ENCODE assay signal across 21 mouse cellular contexts in genomic region chr2:93909716-93910115, GRCm38 (mm10). TPM values are rescaled to one million over a fixed set of nuclear protein-coding genes. Genes with fewer than 3 reads are reported as not detected.
DNase-seq lines count a peak whose midpoint lies in the region; ATAC-seq and TF ChIP-seq lines count a peak whose summit lies in the region.
"Had no signal": no experiment of that assay in that cellular context is flagged by ENCODE, and none has a peak within 500 bp of the region (broad histone marks: within the 10 kb centered on the region; RNA-seq: fewer than 3 reads in every experiment).

No protein-coding gene starts in this region.

- H3K9me3 ChIP-seq in forebrain, embryonic 16.5 days (ENCODE audit: control insufficient read depth, low read length): no peaks in the 10 kb centered on the region
- H3K9me3 ChIP-seq in forebrain, embryonic 13.5 days (replicated peaks): no peaks in the 10 kb centered on the region
- H3K9me3 ChIP-seq: forebrain, embryonic 15.5 days; hindbrain, embryonic 15.5 days; limb, embryonic 10.5 days; liver, embryonic 12.5 days had no signal

- TF ChIP-seq POLR2A in kidney, adult 2 months (IDR thresholded peaks at IDR 0.05; ENCODE audit: low read depth, low read length): no peak
- TF ChIP-seq POLR2A in cortical plate, adult 2 months (IDR thresholded peaks at IDR 0.05; ENCODE audit: extremely low read depth, insufficient read depth, low read length): no peak

- no peaks in the 10 kb centered on the region for H3K36me3 ChIP-seq in forebrain, embryonic 16.5 days (ENCODE audit: control insufficient read depth, insufficient read depth)
- no peaks in the 10 kb centered on the region for H3K36me3 ChIP-seq in forebrain, embryonic 13.5 days (ENCODE audit: poor library complexity, severe bottlenecking)
- no peaks in the 10 kb centered on the region for H3K36me3 ChIP-seq in kidney, adult 2 months (ENCODE audit: control insufficient read depth, insufficient read depth, low read length)
- H3K36me3 ChIP-seq: forebrain, embryonic 15.5 days; hindbrain, embryonic 15.5 days; limb, embryonic 10.5 days; liver, embryonic 12.5 days had no signal

- TF ChIP-seq CTCF in kidney, adult 2 months (conservative IDR thresholded peaks at IDR 0.05; ENCODE audit: insufficient read depth, insufficient read length, low read depth, low read length): no peak
- no peak for TF ChIP-seq CTCF in cortical plate, adult 2 months (IDR thresholded peaks at IDR 0.05; ENCODE audit: extremely low read depth, insufficient read depth, low read length)

- DNase-seq in kidney, adult 2 months: peak; percentile 14
- no peak for DNase-seq in kidney, adult 8-10 months
- DNase-seq in skeletal muscle tissue, adult 2 months (ENCODE audit: low read depth, low spot score): peak; percentile 24
- no peak for DNase-seq in thymus, postnatal 14 days
- DNase-seq: cerebellum, adult 11 months; gastrocnemius, postnatal 36 days; heart, postnatal 10 days; kidney, adult 11 months; kidney, postnatal 4 days; layer of hippocampus, postnatal 36 days; midbrain, embryonic 14.5 days; thymus, postnatal 4 days had no signal

- 48% methylated on average over 5 of the region's 5 CpGs for WGBS in forebrain, embryonic 16.5 days
- 61% methylated on average over 5 of the region's 5 CpGs for WGBS in forebrain, embryonic 13.5 days
- 47% methylated on average over 5 of the region's 5 CpGs for WGBS in kidney, adult 2 months

- ATAC-seq in forebrain, embryonic 16.5 days: peak; percentile 21; the same call in 1 of the 2 replicates
- ATAC-seq in forebrain, embryonic 13.5 days: no peak
- ATAC-seq: forebrain, embryonic 15.5 days; liver, embryonic 12.5 days had no signal

- H3K4me3 ChIP-seq in forebrain, embryonic 16.5 days (replicated peaks; ENCODE audit: low read length): no peak overlapping the region
- H3K4me3 ChIP-seq in forebrain, embryonic 13.5 days: no peak overlapping the region
- H3K4me3 ChIP-seq in kidney, adult 2 months (ENCODE audit: insufficient read depth, low read depth, low read length): no peak overlapping the region
- H3K4me3 ChIP-seq in cortical plate, adult 2 months (ENCODE audit: insufficient read depth, low read length): no peak overlapping the region
- H3K4me3 ChIP-seq: forebrain, embryonic 15.5 days; hindbrain, embryonic 15.5 days; limb, embryonic 10.5 days; liver, embryonic 12.5 days had no signal

- H3K4me1 ChIP-seq in forebrain, embryonic 16.5 days (replicated peaks; ENCODE audit: control insufficient read depth, insufficient read depth, low read length): peaks cover 18% of the 10 kb centered on the region
- peaks cover 25% of the 10 kb centered on the region for H3K4me1 ChIP-seq in forebrain, embryonic 13.5 days
- H3K4me1 ChIP-seq in kidney, adult 2 months (ENCODE audit: control insufficient read depth, insufficient read depth, low read length): no peaks in the 10 kb centered on the region
- H3K4me1 ChIP-seq in cortical plate, adult 2 months (ENCODE audit: control insufficient read depth, insufficient read depth, low read length): peaks cover 7% of the 10 kb centered on the region; the same call in 1 of the 2 replicates
- H3K4me1 ChIP-seq: liver, embryonic 12.5 days had no signal

- H3K9ac ChIP-seq in forebrain, embryonic 16.5 days (replicated peaks; ENCODE audit: low read depth, low read length): no peak overlapping the region
- H3K9ac ChIP-seq in forebrain, embryonic 13.5 days: no peak overlapping the region
- H3K9ac ChIP-seq: forebrain, embryonic 15.5 days; hindbrain, embryonic 15.5 days; liver, embryonic 12.5 days had no signal

- no peaks in the 10 kb centered on the region for H3K27me3 ChIP-seq in forebrain, embryonic 16.5 days (replicated peaks; ENCODE audit: control insufficient read depth, insufficient read depth, low read length)
- H3K27me3 ChIP-seq in forebrain, embryonic 13.5 days: no peaks in the 10 kb centered on the region
- H3K27me3 ChIP-seq in kidney, adult 2 months (replicated peaks; ENCODE audit: control insufficient read depth, insufficient read depth, low read length): no peaks in the 10 kb centered on the region
- H3K27me3 ChIP-seq: forebrain, embryonic 15.5 days; hindbrain, embryonic 15.5 days had no signal

- no peak overlapping the region for H3K4me2 ChIP-seq in forebrain, embryonic 16.5 days (ENCODE audit: low read length)
- H3K4me2 ChIP-seq in forebrain, embryonic 13.5 days: no peak overlapping the region
- H3K4me2 ChIP-seq: forebrain, embryonic 15.5 days; hindbrain, embryonic 15.5 days; liver, embryonic 12.5 days had no signal

- no peak overlapping the region for H3K27ac ChIP-seq in forebrain, embryonic 16.5 days (ENCODE audit: low read length)
- H3K27ac ChIP-seq in forebrain, embryonic 13.5 days: no peak overlapping the region
- H3K27ac ChIP-seq in kidney, adult 2 months (ENCODE audit: insufficient read depth, low read depth, low read length): no peak overlapping the region
- 0 out of 2 replicates have a peak overlapping the region, but pooled peaks have one; percentile 5 for H3K27ac ChIP-seq in cortical plate, adult 2 months (ENCODE audit: insufficient read depth, low read length)
- H3K27ac ChIP-seq: forebrain, embryonic 15.5 days; hindbrain, embryonic 15.5 days; limb, embryonic 10.5 days; liver, embryonic 12.5 days had no signal

RNA-seq across cellular contexts. Expression of gene Accsl, which starts 40.8 kb away (rescaled TPM):
- polyA plus RNA-seq in forebrain, embryonic 16.5 days (2015; fragmentation: Nextera tagmentation; extraction: Ambion mirVana): 0.63 and 0.73 TPM in 2 replicates
- polyA plus RNA-seq in forebrain, embryonic 13.5 days (2015; fragmentation: Nextera tagmentation; extraction: Ambion mirVana): 0.28 and 0.98 TPM in 2 replicates
- 0.16 and 0.17 TPM in 2 replicates for polyA plus RNA-seq in kidney, adult 2 months (2012; rRNA removed)
- 0.68 and 0.77 TPM in 2 replicates for polyA plus RNA-seq in cortical plate, adult 2 months (2012; rRNA removed)
- polyA plus RNA-seq: limb, embryonic 10.5 days; liver, embryonic 12.5 days; lung, embryonic 16.5 days; testis, adult 2 months had no signal

RNA-seq across cellular contexts. Expression of gene Gm13889, which starts 47.3 kb away (rescaled TPM):
- 17.7 and 18.2 TPM in 2 replicates for polyA plus RNA-seq in forebrain, embryonic 16.5 days (2015; fragmentation: Nextera tagmentation; extraction: Ambion mirVana)
- 17.7 and 22.3 TPM in 2 replicates for polyA plus RNA-seq in forebrain, embryonic 13.5 days (2015; fragmentation: Nextera tagmentation; extraction: Ambion mirVana)
- polyA plus RNA-seq in kidney, adult 2 months (2012; rRNA removed): 12.2 and 14.9 TPM in 2 replicates
- polyA plus RNA-seq in cortical plate, adult 2 months (2012; rRNA removed): 36.7 and 39.6 TPM in 2 replicates

RNA-seq across cellular contexts. Expression of gene Accs, which starts 60.0 kb away (rescaled TPM):
- polyA plus RNA-seq in forebrain, embryonic 16.5 days (2015; fragmentation: Nextera tagmentation; extraction: Ambion mirVana): 6.4 and 7.2 TPM in 2 replicates
- 8.1 and 10.1 TPM in 2 replicates for polyA plus RNA-seq in forebrain, embryonic 13.5 days (2015; fragmentation: Nextera tagmentation; extraction: Ambion mirVana)
- 14.8 and 16.3 TPM in 2 replicates for polyA plus RNA-seq in kidney, adult 2 months (2012; rRNA removed)
- 7.3 and 8.8 TPM in 2 replicates for polyA plus RNA-seq in cortical plate, adult 2 months (2012; rRNA removed)

Comparison
In these comparisons a context has a peak if more than half of its experiments do, and no peak if none do; other contexts are left out.
1. DNase-seq: peak in kidney, adult 2 months (single experiment) and skeletal muscle tissue, adult 2 months (single experiment); none in kidney, adult 8-10 months (0 of 2) and thymus, postnatal 14 days (single experiment).